Mouse (Mus musculus): Measurements from ENCODE around the gene Spaca9.
A peak's percentile ranks its signal among the peaks of the same experiment; 100 is the strongest.

The Spaca9 gene

DNA sequence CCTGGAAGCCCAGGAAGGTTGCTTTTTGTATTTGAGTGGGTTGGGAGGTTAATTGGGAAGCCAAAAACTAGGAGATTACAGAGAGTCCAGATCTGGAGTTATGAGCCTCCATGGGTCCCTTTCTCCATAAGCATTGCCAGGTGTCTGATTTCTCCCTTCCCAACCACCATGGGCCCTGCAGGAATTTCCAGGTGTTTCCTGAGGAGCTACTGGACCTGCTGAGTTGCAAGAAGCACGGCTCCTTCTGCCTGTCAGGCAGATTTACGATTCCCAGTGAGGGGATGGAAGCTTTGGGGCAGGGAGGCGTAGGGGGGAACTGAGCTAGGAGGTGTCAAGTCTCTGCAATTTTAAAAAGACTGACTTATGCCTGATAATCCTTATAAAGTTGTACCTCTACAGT lies 33.7 kb downstream of the Spaca9 start:
- no peak for DNase-seq (ENCODE audit: low spot score in 2 of 2)

DNA sequence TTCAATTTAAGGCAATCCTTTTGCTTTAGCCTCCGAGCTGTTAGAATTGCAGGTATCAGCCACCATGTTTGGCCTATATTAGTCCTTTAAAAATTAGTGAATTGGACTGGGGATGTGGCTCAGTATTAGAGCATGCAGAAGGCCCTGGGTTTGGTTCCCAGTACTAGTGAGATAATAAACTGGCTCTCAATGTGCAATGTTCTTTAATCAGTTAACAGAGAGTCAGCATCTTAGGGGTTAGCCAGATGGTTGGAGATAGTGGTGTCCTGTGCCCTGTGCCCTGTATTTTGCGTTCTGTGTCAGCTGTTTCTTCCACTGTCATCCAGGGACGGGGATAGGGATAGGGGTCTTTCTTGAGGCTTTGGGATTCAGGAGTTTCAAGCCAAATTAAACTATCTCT lies 36.6 kb downstream of the Spaca9 start:
- no peak for DNase-seq (ENCODE audit: low spot score in 2 of 2)

DNA sequence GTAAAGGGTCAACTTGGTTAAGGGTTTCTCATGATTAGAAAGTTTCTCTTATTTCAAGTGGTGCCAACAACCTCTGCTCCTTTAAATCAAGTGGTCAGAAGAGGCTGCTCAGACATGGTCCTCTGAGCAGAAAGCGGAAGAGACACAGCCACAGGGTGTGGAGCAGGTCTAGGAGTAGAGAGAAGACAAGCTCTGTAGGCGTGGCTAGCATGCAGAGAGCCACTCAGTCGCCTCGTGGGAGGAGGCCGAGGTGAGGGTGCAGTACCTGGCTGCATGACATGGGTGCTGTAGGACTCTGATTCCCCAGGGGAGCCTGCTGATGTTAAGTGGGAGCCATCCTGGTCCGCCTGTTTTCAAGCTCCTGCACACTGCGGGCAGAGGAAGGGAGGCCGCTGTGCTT lies 43.3 kb downstream of the Spaca9 start:
- DNase-seq (ENCODE audit: low spot score in 2 of 2) = no peak

DNA sequence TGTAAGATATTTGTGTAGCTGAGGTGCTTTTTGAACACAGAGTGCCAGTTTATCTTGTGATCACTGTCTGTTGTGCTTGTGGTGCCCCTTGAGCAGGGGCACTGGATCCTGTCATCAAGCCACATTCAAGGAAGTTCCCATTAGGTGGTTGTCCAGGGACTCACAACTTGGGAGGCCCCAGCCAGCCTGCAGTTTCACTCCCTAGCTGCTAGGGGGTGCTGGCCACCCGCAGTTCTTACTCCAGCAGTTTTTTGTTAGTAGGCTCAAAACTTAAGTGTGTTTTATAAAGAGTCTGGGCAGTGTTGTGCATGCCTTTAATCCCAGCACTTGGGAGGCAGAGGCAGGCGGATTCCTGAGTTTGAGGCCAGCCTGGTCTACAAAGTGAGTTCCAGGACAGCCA lies 45.2 kb downstream of the Spaca9 start:
- no peak for DNase-seq (ENCODE audit: low spot score in 2 of 2)

DNA sequence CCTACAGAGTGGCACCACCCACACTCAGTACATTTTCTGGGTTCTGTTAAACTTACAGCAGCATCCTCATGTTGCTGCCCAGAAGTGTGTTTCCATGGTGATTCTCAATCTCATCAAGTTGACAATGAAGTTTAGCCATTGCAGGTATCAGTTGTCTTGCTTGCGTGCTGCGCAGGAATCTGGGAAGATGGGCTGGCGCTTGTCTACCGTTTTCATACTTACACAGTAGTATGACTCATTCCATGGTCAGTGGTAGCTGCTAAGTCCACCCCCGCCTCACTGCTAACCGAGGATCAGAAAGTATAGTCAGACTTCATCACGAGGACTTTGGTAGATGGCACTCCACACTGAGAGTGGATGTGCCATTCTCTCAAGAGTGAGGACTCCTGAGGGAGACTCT lies 46.2 kb downstream of the Spaca9 start:
- DNase-seq (ENCODE audit: low spot score in 2 of 2) = peak; percentile 46 to 68

DNA sequence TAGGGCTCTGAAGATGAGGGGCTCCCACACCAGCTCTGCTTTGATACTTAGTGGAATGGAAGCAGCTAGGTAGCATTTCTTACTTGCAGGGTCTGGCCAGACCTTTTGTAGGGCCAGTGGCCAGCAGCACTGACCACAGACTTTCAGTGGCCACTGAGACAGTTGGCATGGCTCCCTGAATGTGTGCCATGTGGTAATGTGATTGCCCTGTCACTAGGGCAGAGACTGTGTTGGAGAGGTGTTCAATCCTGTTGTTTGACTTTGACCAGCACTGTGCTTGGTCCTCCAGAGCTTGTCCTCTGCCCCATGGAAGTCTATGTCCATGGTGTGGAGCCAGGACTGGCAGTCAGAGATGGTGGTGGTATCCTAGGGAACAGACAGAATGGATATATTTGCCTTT lies 49.0 kb downstream of the Spaca9 start:
- DNase-seq (ENCODE audit: low spot score in 2 of 2) = no peak

DNA sequence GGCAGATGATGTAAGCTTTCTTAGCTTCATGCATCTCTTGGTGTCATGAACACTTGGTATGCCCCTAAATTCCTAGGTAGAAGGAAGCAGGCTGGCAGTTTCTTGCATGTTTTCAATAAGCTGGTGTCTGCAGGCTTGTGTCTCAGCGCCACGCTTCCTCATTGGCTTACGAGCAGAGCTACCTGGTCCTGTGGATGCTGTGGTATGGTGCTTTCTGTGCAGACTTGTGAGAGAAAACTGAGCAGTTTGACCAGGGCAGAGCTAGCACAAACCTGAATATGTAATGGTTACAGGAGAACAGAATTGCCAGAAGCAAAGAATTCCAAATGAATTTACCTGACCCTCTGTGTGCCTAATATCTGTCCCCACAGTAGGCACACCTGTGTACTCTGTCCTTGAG lies 56.4 kb downstream of the Spaca9 start:
- DNase-seq (ENCODE audit: low spot score in 2 of 2) = no peak
